In the genomic region with DNA sequence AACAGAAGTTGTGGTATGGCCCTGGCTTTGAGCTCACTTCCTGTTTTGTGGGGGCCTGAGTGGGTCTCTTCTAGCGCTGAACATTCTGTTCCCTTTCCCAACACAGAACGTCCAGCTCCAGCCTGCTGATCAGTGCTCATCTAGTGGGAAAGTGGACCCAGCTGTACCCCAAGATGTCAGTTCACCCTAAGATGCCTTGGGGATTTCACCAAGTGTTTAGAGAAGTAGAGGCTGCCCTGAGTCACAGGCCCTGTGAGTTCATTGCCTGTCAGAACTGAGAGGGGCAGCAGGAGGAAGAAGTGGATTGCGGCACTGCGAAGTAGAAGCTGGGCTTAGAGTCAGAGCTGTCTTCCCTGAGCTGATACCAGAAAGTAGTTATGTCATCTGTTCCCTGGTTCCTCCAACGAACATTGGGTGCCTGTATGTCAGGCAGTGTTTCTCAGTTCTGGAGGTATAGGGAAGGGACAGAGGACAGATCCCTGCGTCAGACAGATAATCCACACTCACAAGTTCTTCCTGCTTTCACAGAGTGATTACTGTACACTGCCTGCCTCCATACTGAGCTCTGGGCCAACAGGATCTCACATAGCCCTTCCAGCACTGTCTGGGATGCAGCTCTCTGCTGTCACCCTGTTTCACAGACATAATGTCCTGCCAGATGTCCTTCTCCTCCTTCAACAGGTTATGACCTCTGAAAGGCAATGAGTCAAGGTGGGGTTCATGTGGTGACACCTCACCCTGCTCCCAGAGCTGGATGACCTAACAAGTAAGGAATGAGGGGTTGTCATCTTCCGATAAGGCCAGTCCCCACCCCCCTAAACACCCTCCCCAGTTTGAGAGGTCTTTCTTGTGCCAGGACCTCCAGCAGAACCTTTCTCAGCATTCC, we compare ENCODE assay signal across 11 mouse cellular contexts. TPM values are rescaled to one million over a fixed set of nuclear protein-coding genes. Genes with fewer than 3 reads are reported as not detected.
A peak's percentile ranks its signal among the peaks of the same experiment; 100 is the strongest.
DNase-seq lines count a peak whose midpoint lies in the region; ATAC-seq and TF ChIP-seq lines count a peak whose summit lies in the region.
"Had no signal": no experiment of that assay in that cellular context is flagged by ENCODE, and none has a peak within 500 bp of the region (broad histone marks: within the 10 kb centered on the region; RNA-seq: fewer than 3 reads in every experiment).

No protein-coding gene starts in this region.

- ATAC-seq in forebrain, postnatal 0 days, result no peak
- ATAC-seq in heart, postnatal 0 days (ENCODE audit: insufficient read depth, low read depth), result peak; percentile 34; the same call in 1 of the 2 replicates

- no peak for TF ChIP-seq EP300 in CH12.LX (IDR thresholded peaks at IDR 0.05; ENCODE audit: low read length)
- TF ChIP-seq EP300 in heart, postnatal 0 days (IDR thresholded peaks at IDR 0.05; ENCODE audit: low read depth), result no peak

- 92% methylated on average over 7 of the region's 7 CpGs for WGBS in forebrain, embryonic 10.5 days
- 79% methylated on average over 7 of the region's 7 CpGs for WGBS in forebrain, postnatal 0 days
- 53% methylated on average over 7 of the region's 7 CpGs for WGBS in heart, postnatal 0 days
- 83% methylated on average over 7 of the region's 7 CpGs for WGBS in embryonic facial prominence, embryonic 10.5 days

- no peak for DNase-seq in forebrain, embryonic 10.5 days (ENCODE audit: extremely low spot score, low spot score)
- DNase-seq in forebrain, postnatal 0 days, result no peak
- peak; percentile 34 for DNase-seq in CH12.LX (ENCODE audit: extremely low read depth)
- DNase-seq in heart, postnatal 0 days (ENCODE audit: low spot score), result no peak
- peak; percentile 67 for DNase-seq in lung, postnatal 25 days (ENCODE audit: low spot score)
- DNase-seq in neural tube, embryonic 10.5 days (ENCODE audit: extremely low spot score, low spot score), result no peak
- DNase-seq in right cerebral cortex, postnatal 25 days, result no peak
- DNase-seq in embryonic facial prominence, embryonic 10.5 days (ENCODE audit: low spot score), result no peak
- DNase-seq: cerebellum, adult 2 months; midbrain, embryonic 14.5 days had no signal

- H3K9ac ChIP-seq in forebrain, postnatal 0 days, result no peak overlapping the region
- H3K9ac ChIP-seq in CH12.LX (ENCODE audit: insufficient read depth, low read depth), result no peak overlapping the region
- 0 out of 2 replicates have a peak overlapping the region, but pooled peaks have one; percentile 16 for H3K9ac ChIP-seq in heart, postnatal 0 days (replicated peaks; ENCODE audit: low read depth, low read length)
- H3K9ac ChIP-seq: hindbrain, embryonic 15.5 days had no signal

- no peaks in the 10 kb centered on the region for H3K79me2 ChIP-seq in CH12.LX (replicated peaks; ENCODE audit: control insufficient read depth, extremely low read depth, insufficient read depth, poor library complexity, severe bottlenecking)

- H3K9me3 ChIP-seq in forebrain, embryonic 10.5 days, result no peaks in the 10 kb centered on the region
- no peaks in the 10 kb centered on the region for H3K9me3 ChIP-seq in forebrain, postnatal 0 days (ENCODE audit: low read length)
- no peaks in the 10 kb centered on the region for H3K9me3 ChIP-seq in CH12.LX (replicated peaks; ENCODE audit: low read length)
- H3K9me3 ChIP-seq in heart, postnatal 0 days (replicated peaks; ENCODE audit: control insufficient read depth, low read length), result no peaks in the 10 kb centered on the region
- no peaks in the 10 kb centered on the region for H3K9me3 ChIP-seq in embryonic facial prominence, embryonic 10.5 days
- H3K9me3 ChIP-seq: hindbrain, embryonic 15.5 days had no signal

- TF ChIP-seq CTCF in forebrain, postnatal 0 days (IDR thresholded peaks at IDR 0.05; ENCODE audit: low read depth), result no peak
- TF ChIP-seq CTCF in CH12.LX (conservative IDR thresholded peaks at IDR 0.05 in 1 of 2, IDR thresholded peaks at IDR 0.05 in 1 of 2; ENCODE audit: low read depth in 2 of 2, low read length in 2 of 2), result no peak
- TF ChIP-seq CTCF in heart, postnatal 0 days (IDR thresholded peaks at IDR 0.05; ENCODE audit: low read depth), result no peak

- in situ Hi-C loops in CH12.LX (cut with MboI; ENCODE audit: low pct_ligation_motif_present, low pct_unique_long_range_greater_than_20kb, low sequenced_read_pairs), result no loop called here

- no peak for TF ChIP-seq RAD21 in CH12.LX (IDR thresholded peaks at IDR 0.05; ENCODE audit: low read depth, low read length)

- H3K4me3 ChIP-seq in forebrain, embryonic 10.5 days, result no peak overlapping the region
- H3K4me3 ChIP-seq in forebrain, postnatal 0 days (ENCODE audit: low read depth, low read length), result no peak overlapping the region
- no peak overlapping the region for H3K4me3 ChIP-seq in CH12.LX (replicated peaks in 1 of 3; ENCODE audit: low read depth in 2 of 3, low read length in 2 of 3, poor library complexity in 1 of 3)
- no peak overlapping the region for H3K4me3 ChIP-seq in heart, postnatal 0 days (ENCODE audit: low read depth, low read length)
- H3K4me3 ChIP-seq in embryonic facial prominence, embryonic 10.5 days, result no peak overlapping the region
- H3K4me3 ChIP-seq: hindbrain, embryonic 15.5 days had no signal

- H3K36me3 ChIP-seq in forebrain, embryonic 10.5 days (replicated peaks), result no peaks in the 10 kb centered on the region
- no peaks in the 10 kb centered on the region for H3K36me3 ChIP-seq in forebrain, postnatal 0 days (ENCODE audit: insufficient read depth)
- no peaks in the 10 kb centered on the region for H3K36me3 ChIP-seq in CH12.LX (replicated peaks in 1 of 2; ENCODE audit: control insufficient read depth in 1 of 2, insufficient read depth in 1 of 2, low read length in 1 of 2)
- no peaks in the 10 kb centered on the region for H3K36me3 ChIP-seq in heart, postnatal 0 days (replicated peaks; ENCODE audit: control insufficient read depth, insufficient read depth, low read length)
- H3K36me3 ChIP-seq in embryonic facial prominence, embryonic 10.5 days (replicated peaks), result no peaks in the 10 kb centered on the region
- H3K36me3 ChIP-seq: hindbrain, embryonic 15.5 days had no signal

- peak overlapping the region; percentile 8; the same call in 1 of the 2 replicates for H3K27ac ChIP-seq in forebrain, embryonic 10.5 days
- H3K27ac ChIP-seq in forebrain, postnatal 0 days (ENCODE audit: low read depth, low read length), result no peak overlapping the region
- H3K27ac ChIP-seq in CH12.LX (ENCODE audit: insufficient read depth, low read depth), result no peak overlapping the region
- peak overlapping the region; percentile 49 for H3K27ac ChIP-seq in heart, postnatal 0 days (ENCODE audit: low read depth)
- H3K27ac ChIP-seq in embryonic facial prominence, embryonic 10.5 days (replicated peaks), result no peak overlapping the region; the same call in 1 of the 2 replicates
- H3K27ac ChIP-seq: hindbrain, embryonic 15.5 days had no signal

- H3K4me1 ChIP-seq in forebrain, embryonic 10.5 days, result peaks cover 12% of the 10 kb centered on the region
- no peaks in the 10 kb centered on the region for H3K4me1 ChIP-seq in forebrain, postnatal 0 days (ENCODE audit: insufficient read depth)
- H3K4me1 ChIP-seq in CH12.LX (ENCODE audit: control insufficient read depth in 1 of 2, insufficient read depth in 2 of 2), result peaks cover 42 to 77% of the 10 kb centered on the region in 2 experiments
- peaks cover 17% of the 10 kb centered on the region for H3K4me1 ChIP-seq in heart, postnatal 0 days (ENCODE audit: control insufficient read depth, insufficient read depth)
- H3K4me1 ChIP-seq in embryonic facial prominence, embryonic 10.5 days, result peaks cover 9% of the 10 kb centered on the region
- H3K4me1 ChIP-seq: hindbrain, embryonic 15.5 days had no signal

- dilution Hi-C loops in CH12.LX (cut with MboI; ENCODE audit: extremely low pct_ligation_motif_present, extremely low pct_unique_long_range_greater_than_20kb, low sequenced_read_pairs), result no loop called here

- TF ChIP-seq POLR2A in CH12.LX (IDR thresholded peaks at IDR 0.05; ENCODE audit: low read depth, low read length), result 0 out of 2 replicates have a peak, but pooled peaks have one; percentile 19

- H3K27me3 ChIP-seq in forebrain, embryonic 10.5 days (ENCODE audit: poor library complexity, severe bottlenecking), result no peaks in the 10 kb centered on the region
- H3K27me3 ChIP-seq in forebrain, postnatal 0 days (ENCODE audit: insufficient read depth, low read length), result no peaks in the 10 kb centered on the region
- H3K27me3 ChIP-seq in CH12.LX (replicated peaks), result no peaks in the 10 kb centered on the region
- H3K27me3 ChIP-seq in heart, postnatal 0 days (ENCODE audit: control insufficient read depth, insufficient read depth, low read length), result no peaks in the 10 kb centered on the region
- H3K27me3 ChIP-seq in embryonic facial prominence, embryonic 10.5 days (replicated peaks; ENCODE audit: low read depth, poor library complexity, severe bottlenecking), result no peaks in the 10 kb centered on the region
- H3K27me3 ChIP-seq: hindbrain, embryonic 15.5 days had no signal

- no peak overlapping the region for H3K4me2 ChIP-seq in forebrain, postnatal 0 days (ENCODE audit: low read depth)
- no peak overlapping the region for H3K4me2 ChIP-seq in CH12.LX (ENCODE audit: insufficient read depth, low read depth, poor library complexity, severe bottlenecking)
- H3K4me2 ChIP-seq in heart, postnatal 0 days (ENCODE audit: low read depth, low read length), result no peak overlapping the region
- H3K4me2 ChIP-seq: hindbrain, embryonic 15.5 days had no signal

RNA-seq across cellular contexts. Expression of a gene that starts 25.8 kb away (rescaled TPM):
- 116 and 127 TPM in 2 replicates for polyA plus RNA-seq in forebrain, embryonic 10.5 days (2016; fragmentation: Nextera tagmentation; extraction: Ambion mirVana)
- 137 and 186 TPM in 2 replicates for total RNA-seq in forebrain, postnatal 0 days (2014; rRNA removed)
- 103 and 106 TPM in 2 replicates for polyA plus RNA-seq in forebrain, postnatal 0 days (2015; fragmentation: Nextera tagmentation; extraction: Ambion mirVana)
- total RNA-seq in CH12.LX (2012; rRNA removed) (129 and 131 TPM in 2 replicates), CH12.LX (2014; rRNA removed) (89.5 and 93.5 TPM in 2 replicates)
- 111 and 142 TPM in 2 replicates for polyA plus RNA-seq in CH12.LX (2012; ENCODE audit: insufficient read length, low read depth)
- total RNA-seq in heart, postnatal 0 days (2014; rRNA removed; ENCODE audit: low replicate concordance), result 148 and 152 TPM in 2 replicates
- polyA plus RNA-seq in heart, postnatal 0 days (2015; fragmentation: Nextera tagmentation; extraction: Ambion mirVana), result 50.8 and 53.3 TPM in 2 replicates
- polyA plus RNA-seq in embryonic facial prominence, embryonic 10.5 days (2016; fragmentation: Nextera tagmentation; extraction: Ambion mirVana), result 107 and 109 TPM in 2 replicates

RNA-seq across cellular contexts. Expression of a gene that starts 26.4 kb away (rescaled TPM):
- 22.0 and 24.4 TPM in 2 replicates for polyA plus RNA-seq in forebrain, embryonic 10.5 days (2016; fragmentation: Nextera tagmentation; extraction: Ambion mirVana)
- 32.7 and 41.0 TPM in 2 replicates for total RNA-seq in forebrain, postnatal 0 days (2014; rRNA removed)
- polyA plus RNA-seq in forebrain, postnatal 0 days (2015; fragmentation: Nextera tagmentation; extraction: Ambion mirVana), result 36.0 and 38.5 TPM in 2 replicates
- total RNA-seq in CH12.LX (2012; rRNA removed) (3.5 and 5.6 TPM in 2 replicates), CH12.LX (2014; rRNA removed) (2.6 and 3.5 TPM in 2 replicates)
- polyA plus RNA-seq in CH12.LX (2012; ENCODE audit: insufficient read length, low read depth), result 8.6 and 9.9 TPM in 2 replicates
- total RNA-seq in heart, postnatal 0 days (2014; rRNA removed; ENCODE audit: low replicate concordance), result 105 and 114 TPM in 2 replicates
- polyA plus RNA-seq in heart, postnatal 0 days (2015; fragmentation: Nextera tagmentation; extraction: Ambion mirVana), result 23.1 and 24.0 TPM in 2 replicates
- polyA plus RNA-seq in embryonic facial prominence, embryonic 10.5 days (2016; fragmentation: Nextera tagmentation; extraction: Ambion mirVana), result 22.5 and 23.3 TPM in 2 replicates

Comparison
In these comparisons a context has a peak if more than half of its experiments do, and no peak if none do; other contexts are left out.
1. H3K27ac ChIP-seq: peak in forebrain, embryonic 10.5 days (single experiment) and heart, postnatal 0 days (single experiment); none in forebrain, postnatal 0 days (single experiment), CH12.LX (single experiment) and embryonic facial prominence, embryonic 10.5 days (single experiment).
2. DNase-seq: peak in CH12.LX (single experiment) and lung, postnatal 25 days (single experiment); none in forebrain, embryonic 10.5 days (single experiment), forebrain, postnatal 0 days (single experiment), heart, postnatal 0 days (single experiment), neural tube, embryonic 10.5 days (single experiment), right cerebral cortex, postnatal 25 days (single experiment) and embryonic facial prominence, embryonic 10.5 days (single experiment).